Mouse (Mus musculus) hematopoietic stem cell, adult 5-6 weeks (primary cell): ENCODE measurements around the gene D630045J12Rik. TPM values are rescaled to one million over a fixed set of nuclear protein-coding genes. Genes with fewer than 3 reads are reported as not detected.

ENCODE experiments used
- ATAC-seq, 2 experiments: fragments of 125-278 bp in 1 of 2; replicated peaks in 1 of 2; 2 replicates each; pipeline ENCODE4 v1.8.0; 2016 to 2017; ENCODE audit warnings: inconsistent platforms in 2 of 2, mild to moderate bottlenecking in 2 of 2, moderate number of reproducible peaks in 2 of 2, low read depth in 1 of 2, moderate TSS enrichment in 1 of 2; ENCODE audit not compliant: low FRiP score in 2 of 2, poor library complexity in 2 of 2, severe bottlenecking in 2 of 2, insufficient read depth in 1 of 2, low TSS enrichment in 1 of 2
- total RNA-seq: library from RNA; stranded (forward); fragments of 172-1452, 232-1000 nt; gene quantifications from 2 replicates; pipeline ENCODE4 v1.2.3, GENCODE M21; 2017

The D630045J12Rik gene
- total RNA-seq, 1 experiment from 2014 or later, result 2.7 TPM

DNA sequence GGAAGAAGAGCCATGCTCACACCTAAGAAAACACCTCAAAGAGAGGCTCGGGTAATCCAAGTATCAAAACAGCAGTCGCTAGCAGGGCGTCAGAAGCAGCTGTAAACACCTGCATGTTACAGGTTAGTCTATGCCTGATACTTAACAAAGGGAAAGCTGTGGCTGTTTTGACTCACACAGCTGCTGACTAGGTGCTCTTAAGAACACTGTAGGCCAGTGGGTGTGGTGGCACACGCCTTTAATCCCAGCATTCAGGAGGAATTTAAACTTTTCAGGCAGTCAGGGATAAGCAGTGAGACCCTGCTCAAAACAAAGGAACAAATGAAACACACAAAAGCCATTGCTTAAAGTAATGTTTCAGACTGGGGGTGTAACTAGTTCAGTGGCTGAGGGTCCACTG lies 170.6 kb downstream of the D630045J12Rik start:
- no peak for ATAC-seq

DNA sequence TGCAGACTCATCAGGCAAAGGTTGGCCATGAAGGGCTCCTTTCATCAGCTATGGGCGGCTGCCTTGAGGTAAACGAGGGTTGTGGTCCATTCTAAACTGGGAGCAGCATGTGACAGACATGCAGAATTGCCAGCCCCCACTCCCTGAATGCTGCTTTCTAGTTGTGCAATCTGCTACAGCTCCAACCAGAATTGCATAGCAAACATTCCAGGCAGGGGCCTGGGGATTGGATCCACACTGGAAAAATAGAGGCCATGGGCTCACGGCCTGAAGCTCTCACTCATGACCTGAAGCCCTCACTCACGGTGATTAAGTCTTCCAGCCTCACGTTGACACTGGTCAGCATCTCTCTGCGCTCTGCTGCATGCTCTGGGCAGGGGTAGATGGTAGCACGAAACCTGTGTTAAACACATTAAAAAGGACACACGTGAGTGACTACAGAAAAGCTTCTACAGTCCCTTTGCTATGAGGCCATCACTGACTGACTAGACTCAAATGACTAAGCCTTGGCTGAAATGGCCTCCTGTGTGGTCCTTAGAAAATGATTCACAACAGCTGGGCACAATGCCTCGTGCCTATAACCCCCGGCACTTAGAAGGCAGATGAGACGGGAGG lies 172.0 kb downstream of the D630045J12Rik start:
- no peak for ATAC-seq

DNA sequence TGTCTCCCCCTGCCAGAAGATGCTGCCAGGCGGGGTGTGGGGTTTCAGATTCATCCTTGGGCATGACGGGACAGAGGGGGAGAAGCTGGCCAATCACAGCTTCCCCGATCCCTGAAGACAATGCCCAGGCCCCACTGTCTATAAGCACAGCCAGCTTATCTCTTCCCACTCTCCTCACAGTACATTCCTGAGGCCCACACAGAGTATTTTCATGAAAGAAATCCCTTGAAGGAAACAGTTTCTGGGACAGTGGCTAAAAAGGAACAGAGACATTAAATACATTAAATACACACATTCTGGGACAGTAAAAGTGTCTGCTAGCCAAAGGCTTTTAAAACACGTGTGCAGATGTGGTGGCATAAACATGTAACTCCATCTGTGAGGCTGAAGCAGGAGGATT lies 173.4 kb downstream of the D630045J12Rik start:
- no peak for ATAC-seq

DNA sequence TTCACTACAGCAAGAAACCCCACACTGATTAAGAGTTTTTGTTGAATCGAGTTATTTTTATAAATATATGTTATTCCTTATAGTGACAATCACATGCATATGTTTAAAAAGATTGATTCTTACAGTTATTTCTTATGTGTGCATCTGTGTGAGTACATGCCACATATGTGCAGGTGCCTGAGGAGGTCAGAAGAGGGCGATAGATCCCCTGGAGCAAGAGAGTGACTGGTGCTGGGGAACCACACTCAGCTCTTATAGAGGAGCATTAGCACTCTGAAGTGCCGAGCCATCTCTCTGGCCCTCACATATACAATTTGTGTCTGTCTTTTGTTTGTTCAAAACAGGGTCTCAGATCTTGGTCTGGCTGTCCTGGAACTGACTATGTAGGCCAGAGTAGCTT lies 180.2 kb downstream of the D630045J12Rik start:
- no peak for ATAC-seq

Other genes with a start within 250 kb of the D630045J12Rik start
- gene Svopl, start 207.0 kb downstream of the D630045J12Rik start, total RNA-seq, result not detected in 2 replicates
- gene Tmem213, start 144.8 kb downstream of the D630045J12Rik start, total RNA-seq, result not detected in 2 replicates
- not detected in 2 replicates for gene Atp6v0a4, start 129.4 kb downstream of the D630045J12Rik start, total RNA-seq
- 5.3 and 6.9 TPM in 2 replicates for gene Zc3hav1l, start 45.2 kb upstream of the D630045J12Rik start, total RNA-seq
- gene Zc3hav1, start 100.6 kb upstream of the D630045J12Rik start, total RNA-seq, result 59.7 and 61.6 TPM in 2 replicates
- gene Ttc26, start 127.5 kb upstream of the D630045J12Rik start, total RNA-seq, result 8.6 and 12.8 TPM in 2 replicates
- 20.7 and 26.6 TPM in 2 replicates for gene Ubn2, start 179.9 kb upstream of the D630045J12Rik start, total RNA-seq